Mouse (Mus musculus) spleen, adult 2 months (tissue): Measurements from ENCODE around the gene Rpa1.

Experiments
- CTCF ChIP-seq: fragments of 200-500 bp; IDR thresholded peaks from 2 replicates; pipeline ENCODE4 v1.5.1; 2011; ENCODE audit warnings: mild to moderate bottlenecking, inconsistent platforms; ENCODE audit not compliant: insufficient read depth, insufficient read length, insufficient replicate concordance; ENCODE audit errors: extremely low read depth
- POLR2A ChIP-seq: fragments of 200-500 bp; IDR thresholded peaks from 2 replicates; pipeline ENCODE4 v1.6.1; 2011; ENCODE audit warnings: low read depth, low read length, inconsistent platforms

GRCm38 (mm10) chr11:75278115-75278514 lies 70.0 kb downstream of the Rpa1 start:
- TF ChIP-seq CTCF, result no peak
- no peak for TF ChIP-seq POLR2A
